Mouse (Mus musculus) lung, adult 2 months (tissue): ENCODE results near the gene Ppih.

Source experiments
- CTCF ChIP-seq: fragments of 200-500 bp; IDR thresholded peaks from 2 replicates; pipeline ENCODE4 v1.5.1; 2011; ENCODE audit warnings: mild to moderate bottlenecking, low read length, control low read depth; ENCODE audit not compliant: insufficient read depth
- POLR2A ChIP-seq: fragments of 200-500 bp; IDR thresholded peaks from 2 replicates; pipeline ENCODE4 v1.6.1; 2011; ENCODE audit warnings: low read depth, mild to moderate bottlenecking, control low read depth, low read length, borderline replicate concordance; ENCODE audit errors: extremely low read depth

- TF ChIP-seq CTCF = no peak
- TF ChIP-seq POLR2A = no peak
These were observed 45.1 kb downstream of the Ppih start for GRCm38 (mm10) chr4:119275226-119275625.
